Mouse (Mus musculus): Measurements from ENCODE around the gene Fam214a. TPM values are rescaled to one million over a fixed set of nuclear protein-coding genes. Genes with fewer than 3 reads are reported as not detected.

Gene Fam214a
- 2.8 and 4.0 TPM in 2 replicates for polyA plus RNA-seq (2012)

GRCm38 (mm10) chr9:74952756-74953247, at the start of gene Fam214a:
TSS of gene Fam214a (plus strand) at chr9:74952884.
- no peak for TF ChIP-seq GATA1 (IDR thresholded peaks at IDR 0.05; ENCODE audit: low read length)

- no peak for TF ChIP-seq GATA1 (IDR thresholded peaks at IDR 0.05; ENCODE audit: low read length)
Observed at GRCm38 (mm10) chr9:74904866-74905508, 47.7 kb upstream of the Fam214a start.

GRCm38 (mm10) chr9:74906951-74907350, 45.7 kb upstream of the Fam214a start:
- no peak for TF ChIP-seq GATA1 (IDR thresholded peaks at IDR 0.05; ENCODE audit: low read length)

GRCm38 (mm10) chr9:74909245-74909644, 43.4 kb upstream of the Fam214a start:
- TF ChIP-seq GATA1 (IDR thresholded peaks at IDR 0.05; ENCODE audit: low read length): no peak

- TF ChIP-seq GATA1 (IDR thresholded peaks at IDR 0.05; ENCODE audit: low read length): no peak
Observed at GRCm38 (mm10) chr9:74910226-74910759, 42.4 kb upstream of the Fam214a start.

GRCm38 (mm10) chr9:74911430-74911829, 41.3 kb upstream of the Fam214a start:
- no peak for TF ChIP-seq GATA1 (IDR thresholded peaks at IDR 0.05; ENCODE audit: low read length)

- TF ChIP-seq GATA1 (IDR thresholded peaks at IDR 0.05; ENCODE audit: low read length): no peak
Observed at GRCm38 (mm10) chr9:74911919-74912318, 40.8 kb upstream of the Fam214a start.

- no peak for TF ChIP-seq GATA1 (IDR thresholded peaks at IDR 0.05; ENCODE audit: low read length)
Observed at GRCm38 (mm10) chr9:74912619-74913376, 39.9 kb upstream of the Fam214a start.

GRCm38 (mm10) chr9:74915611-74916010, 37.1 kb upstream of the Fam214a start:
- TF ChIP-seq GATA1 (IDR thresholded peaks at IDR 0.05; ENCODE audit: low read length): no peak

- TF ChIP-seq GATA1 (IDR thresholded peaks at IDR 0.05; ENCODE audit: low read length): no peak
Observed at GRCm38 (mm10) chr9:74920450-74920849, 32.2 kb upstream of the Fam214a start.

GRCm38 (mm10) chr9:74921422-74921821, 31.3 kb upstream of the Fam214a start:
- no peak for TF ChIP-seq GATA1 (IDR thresholded peaks at IDR 0.05; ENCODE audit: low read length)

GRCm38 (mm10) chr9:74922884-74923283, 29.8 kb upstream of the Fam214a start:
- TF ChIP-seq GATA1 (IDR thresholded peaks at IDR 0.05; ENCODE audit: low read length): no peak

- no peak for TF ChIP-seq GATA1 (IDR thresholded peaks at IDR 0.05; ENCODE audit: low read length)
Observed at GRCm38 (mm10) chr9:74923291-74923977, 29.2 kb upstream of the Fam214a start.

GRCm38 (mm10) chr9:74925220-74925769, 27.4 kb upstream of the Fam214a start:
- TF ChIP-seq GATA1 (IDR thresholded peaks at IDR 0.05; ENCODE audit: low read length): no peak

- TF ChIP-seq GATA1 (IDR thresholded peaks at IDR 0.05; ENCODE audit: low read length): no peak
Observed at GRCm38 (mm10) chr9:74929981-74930423, 22.7 kb upstream of the Fam214a start.
